8 mouse cellular contexts compared by ENCODE assay signal in the genomic region with DNA sequence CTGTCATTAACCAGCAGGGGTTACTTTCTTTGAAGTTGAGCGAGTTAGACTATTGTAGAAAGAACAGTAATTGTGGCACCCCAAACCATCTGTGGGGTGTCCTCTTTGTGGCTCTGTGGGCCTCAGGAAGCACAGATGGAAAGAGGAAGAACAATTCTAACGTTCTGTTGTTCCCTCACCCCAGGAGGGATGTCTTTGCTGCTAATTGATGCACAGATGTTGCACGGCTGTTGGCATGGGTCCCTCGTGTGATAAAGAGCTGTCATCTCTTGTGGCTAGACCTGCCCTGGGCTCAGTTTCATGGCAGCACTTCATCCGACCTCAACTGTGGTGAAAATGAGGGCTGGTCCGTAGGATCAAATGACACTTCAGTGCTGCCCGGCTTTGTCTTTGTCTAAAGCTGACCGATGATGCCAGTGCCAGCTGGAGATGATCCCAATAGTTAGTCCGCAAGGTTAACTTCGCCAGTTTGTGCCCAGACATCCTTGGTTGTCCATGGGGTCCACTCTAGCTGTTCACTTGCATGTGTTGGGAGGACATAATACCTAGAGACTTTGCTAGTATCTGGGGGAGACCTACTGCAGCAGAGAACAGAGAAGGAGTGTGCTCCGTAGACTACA.
DNase-seq lines count a peak whose midpoint lies in the region; ATAC-seq and TF ChIP-seq lines count a peak whose summit lies in the region.
"Had no signal": no experiment of that assay in that cellular context is flagged by ENCODE, and none has a peak within 500 bp of the region (broad histone marks: within the 10 kb centered on the region; RNA-seq: fewer than 3 reads in every experiment).

No protein-coding gene starts in this region.

- no peak for TF ChIP-seq CTCF in C2C12 (IDR thresholded peaks at IDR 0.05; ENCODE audit: control insufficient read depth, insufficient read depth, insufficient read length)

- no peak overlapping the region for H3K9ac ChIP-seq in hindbrain, embryonic 15.5 days

- H3K79me3 ChIP-seq in C2C12 (ENCODE audit: low read depth), result no peaks in the 10 kb centered on the region

- no peak overlapping the region for H3K27ac ChIP-seq in hindbrain, embryonic 15.5 days (replicated peaks)
- H3K27ac ChIP-seq: limb, embryonic 13.5 days had no signal

- H3K9me3 ChIP-seq in hindbrain, embryonic 15.5 days, result no peaks in the 10 kb centered on the region
- H3K9me3 ChIP-seq: limb, embryonic 13.5 days had no signal

- DNase-seq in gastrocnemius, postnatal 14 days, result peak; percentile 5
- DNase-seq in gastrocnemius, adult 8-10 months (ENCODE audit: low spot score in 2 of 2), result no peak
- peak; percentile 1 for DNase-seq in 3T3-L1 (ENCODE audit: low read depth, low spot score)
- no peak for DNase-seq in lung, postnatal 14 days
- DNase-seq in urinary bladder, postnatal 36 days (ENCODE audit: low spot score in 2 of 2), result no peak

- WGBS in hindbrain, embryonic 15.5 days, result 36% methylated on average over 11 of the region's 11 CpGs

- 0 out of 2 replicates have a peak, but pooled peaks have one; percentile 32 for ATAC-seq in hindbrain, embryonic 15.5 days (ENCODE audit: low FRiP score, low read depth)

- no peaks in the 10 kb centered on the region for H3K79me2 ChIP-seq in C2C12 (ENCODE audit: control insufficient read depth, insufficient read depth)

- intact Hi-C loops in gastrocnemius, postnatal 14 days (cut with DNase I; ENCODE audit: low total_unique reads), result loop anchor here (5.0 kb wide), 1 partner anchor 471 kb away; no protein-coding TSS in a partner anchor

- no peak overlapping the region for H3K4me3 ChIP-seq in C2C12 (ENCODE audit: insufficient read depth, poor library complexity, severe bottlenecking)
- no peak overlapping the region for H3K4me3 ChIP-seq in hindbrain, embryonic 15.5 days

- no peak overlapping the region for H3ac ChIP-seq in C2C12 (ENCODE audit: control insufficient read depth, insufficient read length, low read depth)

- H3K36me3 ChIP-seq in C2C12 (ENCODE audit: control insufficient read depth, insufficient read depth), result no peaks in the 10 kb centered on the region
- H3K36me3 ChIP-seq in hindbrain, embryonic 15.5 days, result no peaks in the 10 kb centered on the region
- H3K36me3 ChIP-seq: limb, embryonic 13.5 days had no signal

- no peaks in the 10 kb centered on the region for H3K27me3 ChIP-seq in C2C12 (ENCODE audit: control insufficient read depth, insufficient read depth, insufficient read length)
- no peaks in the 10 kb centered on the region for H3K27me3 ChIP-seq in hindbrain, embryonic 15.5 days
- H3K27me3 ChIP-seq: limb, embryonic 13.5 days had no signal

- 0 out of 2 replicates have a peak, but pooled peaks cover 5% of the 10 kb centered on the region for H3K4me1 ChIP-seq in hindbrain, embryonic 15.5 days (replicated peaks)

- no peak overlapping the region for H3K4me2 ChIP-seq in hindbrain, embryonic 15.5 days

TF ChIP-seq in C2C12, 6 proteins besides CTCF, POLR2A, EP300 and RAD21:
- TF ChIP-seq MAX (IDR thresholded peaks at IDR 0.05) (no peak), MYOD1 (IDR thresholded peaks at IDR 0.05; ENCODE audit: control insufficient read depth, insufficient read length, low read depth) (peak; percentile 35)

Comparison
In these comparisons a context has a peak if more than half of its experiments do, and no peak if none do; other contexts are left out.
1. DNase-seq: peak in gastrocnemius, postnatal 14 days (single experiment) and 3T3-L1 (single experiment); none in gastrocnemius, adult 8-10 months (0 of 2), lung, postnatal 14 days (single experiment) and urinary bladder, postnatal 36 days (0 of 2).